Mouse (Mus musculus) erythroblast, embryonic 14.5 days (primary cell): ENCODE measurements around the gene Plekhf1. TPM values are rescaled to one million over a fixed set of nuclear protein-coding genes. Genes with fewer than 3 reads are reported as not detected.
A peak's percentile ranks its signal among the peaks of the same experiment; 100 is the strongest.

Source experiments
- H3K27me3 ChIP-seq: 2 replicates; pipeline ENCODE4 v1.6.1; 2012; ENCODE audit warnings: inconsistent platforms; ENCODE audit not compliant: control insufficient read depth
- H3K36me3 ChIP-seq: 2 replicates; pipeline ENCODE4 v1.6.1; 2012; ENCODE audit warnings: mild to moderate bottlenecking, inconsistent platforms; ENCODE audit not compliant: control insufficient read depth
- H3K4me1 ChIP-seq: 2 replicates; pipeline ENCODE4 v1.6.1; 2012; ENCODE audit warnings: inconsistent platforms; ENCODE audit not compliant: control insufficient read depth
- H3K4me3 ChIP-seq: replicated peaks from 2 replicates; pipeline ENCODE3; 2012; ENCODE audit warnings: moderate library complexity, mild to moderate bottlenecking, inconsistent platforms
- H3K9me3 ChIP-seq: 2 replicates; pipeline ENCODE4 v1.6.1; 2012; ENCODE audit warnings: low read length, inconsistent platforms, mixed read lengths; ENCODE audit not compliant: control insufficient read depth
- GATA1 ChIP-seq: IDR thresholded peaks from 2 replicates; pipeline ENCODE4 v1.6.1; 2012; ENCODE audit warnings: low read length, inconsistent platforms, mixed read lengths
- TAL1 ChIP-seq: IDR thresholded peaks from 3 replicates; pipeline ENCODE4 v1.6.1; 2012; ENCODE audit warnings: low read length, inconsistent platforms, mixed read lengths
- polyA plus RNA-seq: library from polyadenylated mRNA; stranded (reverse); fragments of >175 nt; gene quantifications from 2 replicates; pipeline ENCODE4 v1.2.3, GENCODE M21; 2012

Gene Plekhf1
- polyA plus RNA-seq, 1 experiment = 0.01 TPM

DNA sequence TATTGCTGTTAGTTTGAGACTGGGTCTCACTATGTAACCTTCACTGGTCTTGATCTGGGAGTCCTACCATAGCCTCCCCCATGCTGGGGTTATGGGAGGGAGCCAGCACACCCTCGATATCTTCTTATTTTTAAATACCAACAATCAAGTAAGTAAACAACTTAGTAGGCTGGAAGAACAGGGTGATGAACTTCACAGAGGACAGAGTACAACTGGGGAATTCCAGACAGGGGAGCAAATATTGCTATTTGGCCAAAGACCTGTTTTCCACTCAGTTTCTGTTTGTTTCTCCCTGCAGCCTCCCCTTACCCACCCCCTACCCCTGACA, 43.4 kb downstream of the Plekhf1 start:
- no peak for TF ChIP-seq GATA1
- TF ChIP-seq TAL1 = no peak
- Histone ChIP-seq H3K4me1 (peaks cover 9% of the 10 kb centered on the region), H3K9me3 (peaks cover 31% of the 10 kb centered on the region), H3K27me3 (no peaks in the 10 kb centered on the region), H3K4me3 (no peak overlapping the region), H3K36me3 (no peaks in the 10 kb centered on the region)

DNA sequence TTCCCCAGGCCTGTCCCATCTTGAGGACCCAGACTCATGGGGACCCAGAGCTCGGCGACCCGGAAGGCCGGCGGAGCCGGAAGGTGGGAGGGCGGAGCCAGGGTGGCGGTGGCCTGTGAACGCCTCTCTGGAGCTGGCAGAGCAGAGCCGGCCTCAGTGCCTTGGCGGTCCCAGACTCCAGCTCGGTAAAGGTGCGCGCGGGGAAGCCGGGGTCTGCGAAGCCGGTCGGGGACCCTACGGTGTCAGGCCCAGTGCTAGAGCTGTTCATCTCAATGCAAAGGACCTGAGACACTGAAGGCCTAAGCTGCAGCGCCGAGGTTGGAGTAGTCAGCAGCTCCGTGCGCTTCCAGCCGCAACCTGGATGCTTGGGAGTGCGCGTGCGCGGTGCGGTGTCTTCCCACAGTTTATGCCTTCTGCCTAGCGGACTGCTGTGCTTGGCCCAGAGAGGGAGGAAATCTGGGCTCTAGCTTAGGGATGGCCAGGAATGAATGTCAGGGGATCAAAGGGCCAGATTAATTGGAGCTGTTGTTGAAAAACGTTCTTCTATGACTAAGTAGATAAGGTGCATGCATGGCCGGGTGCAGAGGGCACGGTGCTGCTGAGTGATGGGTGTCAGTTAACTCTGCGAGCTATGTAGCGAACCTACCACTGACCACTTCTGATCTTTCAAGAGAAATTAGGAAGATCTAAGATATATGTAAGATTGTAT, 44.0 kb downstream of the Plekhf1 start:
- peaks cover 26% of the 10 kb centered on the region for H3K9me3 ChIP-seq
- no peaks in the 10 kb centered on the region for H3K27me3 ChIP-seq
- no peaks in the 10 kb centered on the region for H3K36me3 ChIP-seq
- TF ChIP-seq TAL1 (no peak), GATA1 (no peak)
- peaks cover 9% of the 10 kb centered on the region for H3K4me1 ChIP-seq
- H3K4me3 ChIP-seq = peak overlapping the region; percentile 47

DNA sequence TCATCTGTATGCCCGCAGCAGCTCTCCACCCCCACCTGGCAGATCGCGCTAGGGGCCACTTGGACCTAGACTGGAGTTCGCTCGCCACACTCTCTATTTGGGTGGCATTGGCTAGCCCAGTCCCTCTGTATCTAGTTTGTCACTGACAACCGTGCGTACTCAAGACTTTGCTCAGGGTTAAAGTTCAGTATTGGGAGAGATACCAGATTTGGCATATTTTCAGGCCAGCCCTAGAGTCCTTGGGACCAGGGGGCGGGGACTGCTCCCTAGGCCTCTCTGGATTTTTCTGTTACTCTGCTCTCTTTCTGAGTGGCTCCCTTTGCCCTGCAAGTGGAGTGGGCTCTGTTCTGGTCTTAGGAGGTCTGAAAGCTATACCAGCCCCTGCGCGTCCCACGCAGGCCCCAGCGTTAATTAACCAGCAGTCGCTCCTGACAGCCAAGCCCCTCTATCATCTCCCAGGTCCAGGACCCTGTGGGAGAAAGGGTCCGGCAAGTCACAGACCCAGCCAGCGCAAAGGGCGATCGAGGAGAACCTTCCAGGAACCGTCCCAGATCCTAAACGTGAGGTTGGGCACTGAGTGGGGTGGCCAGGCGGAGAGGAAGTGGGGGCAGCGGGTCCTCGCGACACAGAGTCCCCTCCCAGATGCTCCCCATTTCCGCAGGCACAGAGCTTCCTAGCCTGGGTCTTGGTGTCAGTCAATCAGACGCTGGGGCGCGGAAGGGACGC, 44.7 kb downstream of the Plekhf1 start, which contains the start of gene 1600014C10Rik:
Gene 1600014C10Rik (plus strand): TSS at position 256 of the 726 bp plus-strand sequence.
- H3K4me3 ChIP-seq = peak within 1 kb of the TSS; percentile 47
- no peak for TF ChIP-seq GATA1
- TF ChIP-seq TAL1 = no peak
- peaks cover 21% of the 10 kb centered on the region for H3K9me3 ChIP-seq
- no peaks in the 10 kb centered on the region for H3K27me3 ChIP-seq
- no peaks in the 10 kb centered on the region for H3K36me3 ChIP-seq
- H3K4me1 ChIP-seq = peaks cover 9% of the 10 kb centered on the region

DNA sequence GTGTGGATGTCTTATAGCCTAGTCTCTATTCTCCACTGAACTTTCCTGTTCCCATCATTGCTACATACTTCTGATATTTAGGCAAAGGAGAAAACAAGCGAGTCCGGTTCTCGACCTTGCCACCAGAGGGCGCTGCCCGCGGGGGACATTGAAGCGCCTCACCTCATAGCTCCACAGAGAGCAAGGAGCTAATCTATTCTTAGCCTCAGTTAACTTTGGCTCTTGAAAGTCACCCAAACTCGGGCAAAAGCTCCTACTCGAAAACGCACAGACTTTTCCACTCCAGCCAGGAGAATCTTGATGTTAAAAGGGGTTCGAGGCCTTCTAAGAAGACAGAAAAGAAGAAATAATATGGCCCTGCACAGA, 45.2 kb downstream of the Plekhf1 start:
- peaks cover 19% of the 10 kb centered on the region for H3K9me3 ChIP-seq
- no peak for TF ChIP-seq TAL1
- no peak for TF ChIP-seq GATA1
- H3K36me3 ChIP-seq = no peaks in the 10 kb centered on the region
- H3K4me3 ChIP-seq = peak overlapping the region; percentile 47
- no peaks in the 10 kb centered on the region for H3K27me3 ChIP-seq
- H3K4me1 ChIP-seq = peaks cover 9% of the 10 kb centered on the region

DNA sequence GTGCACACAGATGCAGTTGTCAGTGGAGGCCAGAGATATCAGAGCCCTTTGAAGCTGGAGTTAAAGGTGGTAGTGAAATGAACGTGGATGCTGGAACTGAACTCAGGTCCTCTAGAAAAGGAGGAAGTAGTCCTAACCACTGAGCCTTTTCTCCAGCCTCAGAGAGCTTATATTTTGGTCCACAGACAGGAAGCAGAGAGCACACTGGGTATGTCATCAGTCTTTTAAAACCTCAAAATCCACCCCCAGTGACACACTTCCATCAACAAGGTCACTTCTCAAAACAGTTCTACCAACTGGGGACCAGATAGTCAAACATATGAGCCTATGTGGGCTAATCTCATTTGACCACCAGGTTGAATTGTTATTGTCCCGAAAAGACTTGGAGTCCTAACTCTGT, 46.5 kb downstream of the Plekhf1 start:
- Histone ChIP-seq H3K4me1 (peaks cover 9% of the 10 kb centered on the region), H3K4me3 (no peak overlapping the region), H3K9me3 (peaks cover 19% of the 10 kb centered on the region), H3K36me3 (no peaks in the 10 kb centered on the region), H3K27me3 (no peaks in the 10 kb centered on the region)
- TF ChIP-seq TAL1 (no peak), GATA1 (no peak)

DNA sequence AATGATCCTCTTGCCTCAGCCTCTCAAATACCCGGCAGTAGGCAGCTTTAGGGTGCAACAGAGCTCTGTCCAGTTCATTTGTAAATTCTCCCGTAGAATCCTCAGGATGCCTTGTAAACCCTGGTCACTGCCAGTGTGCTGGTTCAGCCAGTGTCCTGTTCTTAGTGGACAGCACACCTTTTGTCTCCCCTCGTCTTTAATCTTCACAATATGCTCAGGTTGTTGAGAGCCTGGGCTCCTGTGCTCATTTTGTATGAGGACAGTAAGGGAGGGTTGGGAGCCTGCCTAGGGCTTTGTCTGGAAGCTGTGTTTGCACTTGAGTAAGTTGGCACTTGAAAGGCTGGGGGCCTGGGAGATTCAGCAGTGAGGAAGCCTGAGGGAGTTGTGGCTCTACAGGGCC, 47.9 kb downstream of the Plekhf1 start:
- no peak for TF ChIP-seq TAL1
- TF ChIP-seq GATA1 = no peak
- no peak overlapping the region for H3K4me3 ChIP-seq
- H3K27me3 ChIP-seq = no peaks in the 10 kb centered on the region
- peaks cover 9% of the 10 kb centered on the region for H3K4me1 ChIP-seq
- H3K36me3 ChIP-seq = no peaks in the 10 kb centered on the region
- H3K9me3 ChIP-seq = peaks cover 17% of the 10 kb centered on the region

DNA sequence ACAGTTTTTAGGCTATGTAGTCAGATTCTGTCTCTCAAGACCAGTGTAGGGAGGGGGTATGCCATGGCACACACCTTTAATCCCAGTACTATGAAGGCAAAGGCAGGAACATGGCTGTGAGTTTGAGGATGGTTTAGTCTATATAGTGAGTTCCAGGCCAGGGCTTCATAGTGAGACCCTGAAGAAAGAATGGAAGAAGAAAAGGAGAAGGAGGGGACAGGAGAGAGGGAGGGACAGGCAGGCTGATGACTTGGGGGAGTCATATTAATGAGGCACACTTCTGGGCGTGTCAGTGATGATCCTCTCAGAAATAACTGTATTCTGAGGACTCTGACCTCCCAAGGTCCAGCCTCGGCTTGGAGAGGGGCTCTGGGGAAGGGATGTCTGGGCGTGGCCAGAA, 51.8 kb downstream of the Plekhf1 start:
- Histone ChIP-seq H3K27me3 (peaks cover 17% of the 10 kb centered on the region), H3K4me1 (no peaks in the 10 kb centered on the region), H3K36me3 (no peaks in the 10 kb centered on the region), H3K9me3 (peaks cover 5% of the 10 kb centered on the region; the same call in 1 of the 2 replicates), H3K4me3 (no peak overlapping the region)
- no peak for TF ChIP-seq GATA1
- no peak for TF ChIP-seq TAL1

DNA sequence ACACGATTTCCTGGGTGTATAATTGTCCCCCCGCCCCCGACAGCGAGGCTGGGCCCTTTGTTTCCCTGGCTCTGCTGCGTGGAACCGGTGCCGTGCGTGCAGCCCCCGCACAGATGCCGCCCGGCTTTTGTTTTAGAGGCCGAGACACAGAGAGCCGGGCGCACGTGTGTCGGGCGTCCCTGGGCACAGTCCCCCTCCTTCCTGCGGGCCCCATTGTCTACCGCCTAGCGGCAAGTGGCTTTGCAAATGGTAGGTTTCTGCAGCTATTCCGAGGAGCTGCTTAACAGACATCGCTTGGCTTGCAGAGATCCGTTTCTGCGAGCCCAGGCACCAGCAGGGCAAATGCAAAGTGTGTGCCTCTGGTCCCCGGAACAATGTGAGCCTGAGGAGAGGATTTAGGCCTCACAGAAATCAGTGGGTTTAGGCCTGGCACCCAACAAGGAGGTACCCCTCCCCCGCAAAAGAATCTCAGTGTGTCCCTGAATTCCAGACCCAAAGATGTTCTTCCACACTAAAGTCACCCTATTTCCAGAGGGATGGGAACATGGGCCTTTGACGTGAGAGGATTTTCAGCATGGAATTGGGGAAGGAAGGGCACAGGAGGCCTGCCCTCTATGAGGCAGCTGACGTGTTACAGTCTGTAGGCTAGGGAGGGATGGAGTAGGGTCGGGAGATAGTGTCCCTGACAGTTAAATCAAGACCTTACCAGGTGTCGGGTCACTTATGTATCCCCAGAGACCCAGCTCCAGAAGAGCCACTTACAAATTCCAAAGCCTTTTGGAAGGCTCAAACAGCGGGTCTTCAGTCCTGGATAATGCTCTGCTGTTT, 53.3 kb downstream of the Plekhf1 start:
- Histone ChIP-seq H3K4me3 (no peak overlapping the region), H3K27me3 (peaks cover 17% of the 10 kb centered on the region), H3K9me3 (0 out of 2 replicates have a peak, but pooled peaks cover 2% of the 10 kb centered on the region), H3K36me3 (no peaks in the 10 kb centered on the region), H3K4me1 (no peaks in the 10 kb centered on the region)
- no peak for TF ChIP-seq GATA1
- no peak for TF ChIP-seq TAL1

DNA sequence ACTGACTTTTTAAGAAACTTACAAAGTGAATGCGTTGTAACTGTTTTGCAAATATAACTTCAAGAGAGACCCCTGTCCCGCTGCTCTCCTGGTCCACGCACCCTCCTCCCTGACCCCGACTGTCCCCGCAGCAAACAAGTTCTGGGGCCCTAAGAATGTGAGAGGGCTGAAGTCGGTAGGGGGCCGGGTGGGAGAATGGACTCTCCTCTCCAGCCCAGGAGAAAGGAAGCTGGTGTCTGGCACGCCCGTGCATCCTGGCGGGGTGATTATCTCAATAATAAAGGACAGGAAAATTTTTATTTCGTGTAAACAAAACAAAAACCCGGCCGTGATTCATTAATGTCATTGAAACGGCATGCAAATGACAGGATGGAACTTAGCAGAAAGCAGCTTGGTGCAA, 53.9 kb downstream of the Plekhf1 start:
- TF ChIP-seq GATA1 (no peak), TAL1 (no peak)
- H3K27me3 ChIP-seq = peaks cover 17% of the 10 kb centered on the region
- no peaks in the 10 kb centered on the region for H3K36me3 ChIP-seq
- no peak overlapping the region for H3K4me3 ChIP-seq
- H3K9me3 ChIP-seq = 0 out of 2 replicates have a peak, but pooled peaks cover 2% of the 10 kb centered on the region
- no peaks in the 10 kb centered on the region for H3K4me1 ChIP-seq
